Mouse (Mus musculus): Measurements from ENCODE around the gene Kdsr. TPM values are rescaled to one million over a fixed set of nuclear protein-coding genes. Genes with fewer than 3 reads are reported as not detected.

Gene Kdsr
- polyA plus RNA-seq, 2 experiments = 7.9 to 16.2 TPM

- Histone ChIP-seq H3K27me3 (ENCODE audit: control insufficient read depth, insufficient read depth, low read length) (no peaks in the 10 kb centered on the region), H3K36me3 (ENCODE audit: control insufficient read depth, insufficient read depth, low read length) (no peaks in the 10 kb centered on the region), H3K9me3 (ENCODE audit: control insufficient read depth, low read length) (no peaks in the 10 kb centered on the region), H3K4me2 (replicated peaks; ENCODE audit: low read depth, low read length, severe bottlenecking) (no peak overlapping the region), H3K27ac (replicated peaks; ENCODE audit: low read depth, low read length) (no peak overlapping the region), H3K9ac (ENCODE audit: low read depth, low read length, severe bottlenecking) (no peak overlapping the region), H3K4me3 (replicated peaks; ENCODE audit: low read length) (no peak overlapping the region), H3K4me1 (ENCODE audit: control insufficient read depth, insufficient read depth, low read length) (peaks cover 7% of the 10 kb centered on the region)
- peak; percentile 81 for DNase-seq (ENCODE audit: low spot score)
- no peak for TF ChIP-seq POLR2A (IDR thresholded peaks at IDR 0.05; ENCODE audit: borderline replicate concordance, extremely low read depth, insufficient read depth, insufficient read length)
- no peak for ATAC-seq (ENCODE audit: low FRiP score, low read depth)
- WGBS = 29% methylated on average over 7 of the region's 7 CpGs
Observed at GRCm38 (mm10) chr1:106717071-106717601, 42.4 kb downstream of the Kdsr start.

- Histone ChIP-seq H3K9ac (ENCODE audit: low read depth, low read length, severe bottlenecking) (no peak overlapping the region), H3K27me3 (ENCODE audit: control insufficient read depth, insufficient read depth, low read length) (no peaks in the 10 kb centered on the region), H3K4me3 (replicated peaks; ENCODE audit: low read length) (no peak overlapping the region), H3K9me3 (ENCODE audit: control insufficient read depth, low read length) (no peaks in the 10 kb centered on the region), H3K4me2 (replicated peaks; ENCODE audit: low read depth, low read length, severe bottlenecking) (no peak overlapping the region), H3K4me1 (ENCODE audit: control insufficient read depth, insufficient read depth, low read length) (peaks cover 12% of the 10 kb centered on the region), H3K36me3 (ENCODE audit: control insufficient read depth, insufficient read depth, low read length) (no peaks in the 10 kb centered on the region), H3K27ac (replicated peaks; ENCODE audit: low read depth, low read length) (no peak overlapping the region)
- DNase-seq (ENCODE audit: low spot score) (no peak), ATAC-seq (ENCODE audit: low FRiP score, low read depth) (no peak)
- TF ChIP-seq POLR2A (IDR thresholded peaks at IDR 0.05; ENCODE audit: borderline replicate concordance, extremely low read depth, insufficient read depth, insufficient read length) = no peak
- WGBS = 94% methylated on average over 3 of the region's 3 CpGs
Observed at GRCm38 (mm10) chr1:106716141-106716540, 43.4 kb downstream of the Kdsr start.

GRCm38 (mm10) chr1:106715111-106716083, 44.1 kb downstream of the Kdsr start:
- Histone ChIP-seq H3K4me2 (replicated peaks; ENCODE audit: low read depth, low read length, severe bottlenecking) (peak overlapping the region; percentile 80), H3K27me3 (ENCODE audit: control insufficient read depth, insufficient read depth, low read length) (no peaks in the 10 kb centered on the region), H3K27ac (replicated peaks; ENCODE audit: low read depth, low read length) (no peak overlapping the region), H3K36me3 (ENCODE audit: control insufficient read depth, insufficient read depth, low read length) (no peaks in the 10 kb centered on the region), H3K4me1 (ENCODE audit: control insufficient read depth, insufficient read depth, low read length) (peaks cover 12% of the 10 kb centered on the region), H3K9me3 (ENCODE audit: control insufficient read depth, low read length) (no peaks in the 10 kb centered on the region), H3K9ac (ENCODE audit: low read depth, low read length, severe bottlenecking) (no peak overlapping the region), H3K4me3 (replicated peaks; ENCODE audit: low read length) (no peak overlapping the region; the same call in 1 of the 2 replicates)
- ATAC-seq (ENCODE audit: low FRiP score, low read depth) (no peak), DNase-seq (ENCODE audit: low spot score) (no peak)
- 87% methylated on average over 13 of the region's 13 CpGs for WGBS
- no peak for TF ChIP-seq POLR2A (IDR thresholded peaks at IDR 0.05; ENCODE audit: borderline replicate concordance, extremely low read depth, insufficient read depth, insufficient read length)

GRCm38 (mm10) chr1:106714530-106714981, 45.0 kb downstream of the Kdsr start:
- DNase-seq (ENCODE audit: low spot score) = peak; percentile 13
- Histone ChIP-seq H3K4me3 (replicated peaks; ENCODE audit: low read length) (peak overlapping the region; percentile 83), H3K9me3 (ENCODE audit: control insufficient read depth, low read length) (no peaks in the 10 kb centered on the region), H3K4me2 (replicated peaks; ENCODE audit: low read depth, low read length, severe bottlenecking) (peak overlapping the region; percentile 80), H3K36me3 (ENCODE audit: control insufficient read depth, insufficient read depth, low read length) (no peaks in the 10 kb centered on the region), H3K4me1 (ENCODE audit: control insufficient read depth, insufficient read depth, low read length) (peaks cover 12% of the 10 kb centered on the region), H3K27me3 (ENCODE audit: control insufficient read depth, insufficient read depth, low read length) (no peaks in the 10 kb centered on the region), H3K9ac (ENCODE audit: low read depth, low read length, severe bottlenecking) (peak overlapping the region; percentile 85), H3K27ac (replicated peaks; ENCODE audit: low read depth, low read length) (peak overlapping the region; percentile 92)
- 10% methylated on average over 8 of the region's 21 CpGs for WGBS
- TF ChIP-seq POLR2A (IDR thresholded peaks at IDR 0.05; ENCODE audit: borderline replicate concordance, extremely low read depth, insufficient read depth, insufficient read length) = no peak
- peak; percentile 53 for ATAC-seq (ENCODE audit: low FRiP score, low read depth)

All from limb, embryonic 14.5 days (tissue).